17 mouse cellular contexts compared by ENCODE assay signal in genomic region chr1:166898741-166899140, GRCm38 (mm10).
DNase-seq lines count a peak whose midpoint lies in the region; ATAC-seq lines count a peak whose summit lies in the region.
"Had no signal": no experiment of that assay in that cellular context is flagged by ENCODE, and none has a peak within 500 bp of the region (broad histone marks: within the 10 kb centered on the region; RNA-seq: fewer than 3 reads in every experiment).

No protein-coding gene starts in this region.

- DNase-seq in layer of hippocampus, adult 11-12 months (ENCODE audit: low spot score), result peak; percentile 34
- no peak for DNase-seq in layer of hippocampus, adult 9-10 months (ENCODE audit: low spot score)
- peak; percentile 54 for DNase-seq in brain, adult 2 months (ENCODE audit: low read depth, low spot score)
- peak; percentile 44 for DNase-seq in layer of hippocampus, adult 9-11 months
- DNase-seq in spleen, postnatal 36 days (ENCODE audit: low spot score in 2 of 2), result no peak
- DNase-seq: adrenal gland, postnatal 10 days; adrenal gland, postnatal 36 days; cerebellum, adult 11-12 months; cerebellum, adult 8-10 months; cerebellum, postnatal 10 days; cerebellum, postnatal 36 days; embryo, embryonic 11 days; gastrocnemius, adult 2 months; gastrocnemius, postnatal 14 days had no signal

- no peak for ATAC-seq in cerebellum, adult (ENCODE audit: insufficient number of reproducible peaks, low FRiP score, low TSS enrichment)
- ATAC-seq: forebrain, embryonic 15.5 days; Patski had no signal

Comparison
In these comparisons a context has a peak if more than half of its experiments do, and no peak if none do; other contexts are left out.
1. DNase-seq: peak in layer of hippocampus, adult 11-12 months (single experiment), brain, adult 2 months (single experiment) and layer of hippocampus, adult 9-11 months (single experiment); none in layer of hippocampus, adult 9-10 months (single experiment) and spleen, postnatal 36 days (0 of 2).